Mouse (Mus musculus): ENCODE data around the gene Rps7.

DNA sequence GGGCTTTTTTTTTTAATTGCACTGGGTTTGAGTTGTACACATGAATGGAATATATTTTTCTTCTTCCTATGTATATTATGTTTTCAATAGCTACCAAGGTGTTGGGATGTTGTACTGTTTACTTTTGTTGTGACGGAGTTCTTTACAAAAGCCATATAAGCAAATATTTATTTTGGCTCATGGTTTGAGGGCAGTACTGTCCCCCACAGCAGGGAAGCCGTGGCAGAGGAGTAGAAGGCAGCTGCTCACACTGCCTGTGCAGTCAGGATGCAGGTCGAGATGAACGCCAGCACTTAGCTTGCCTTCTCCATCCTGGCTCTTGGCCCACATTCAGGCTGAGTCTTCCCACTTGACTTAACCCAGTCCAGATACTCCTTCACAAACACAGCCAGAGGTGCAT is 31.0 kb upstream of the Rps7 start:
- TF ChIP-seq ZNF384 (IDR thresholded peaks at IDR 0.05; ENCODE audit: low read depth, low read length) (no peak), ZC3H11A (IDR thresholded peaks at IDR 0.05; ENCODE audit: low read depth, low read length) (no peak), UBTF (IDR thresholded peaks at IDR 0.05; ENCODE audit: low read depth, low read length) (no peak), CTCF (conservative IDR thresholded peaks at IDR 0.05 in 1 of 2, IDR thresholded peaks at IDR 0.05 in 1 of 2; ENCODE audit: low read depth in 2 of 2, low read length in 2 of 2) (no peak), EP300 (IDR thresholded peaks at IDR 0.05; ENCODE audit: low read length) (no peak), NELFE (IDR thresholded peaks at IDR 0.05; ENCODE audit: low read depth, low read length) (no peak), SMC3 (IDR thresholded peaks at IDR 0.05; ENCODE audit: low read depth, low read length) (no peak), POLR2A (IDR thresholded peaks at IDR 0.05; ENCODE audit: low read depth, low read length) (no peak)

All from CH12.LX (cell line).